Mouse (Mus musculus): ENCODE measurements around the gene Cep152. TPM values are rescaled to one million over a fixed set of nuclear protein-coding genes. Genes with fewer than 3 reads are reported as not detected.

Cep152 gene
- total RNA-seq, 2 experiments from 2014 or later = 2.7 to 2.9 TPM

- no peak for DNase-seq (ENCODE audit: low spot score in 2 of 2)
These were observed 64.9 kb downstream of the Cep152 start for GRCm38 (mm10) chr2:125560037-125560436.

GRCm38 (mm10) chr2:125558634-125559589 is 66.0 kb downstream of the Cep152 start:
- no peak for DNase-seq (ENCODE audit: low spot score in 2 of 2)

- DNase-seq (ENCODE audit: low spot score in 2 of 2) = no peak
These were observed 69.1 kb downstream of the Cep152 start for GRCm38 (mm10) chr2:125555830-125556229.

GRCm38 (mm10) chr2:125548806-125549578 is 75.9 kb downstream of the Cep152 start:
- DNase-seq (ENCODE audit: low spot score in 2 of 2) = no peak

- DNase-seq (ENCODE audit: low spot score in 2 of 2) = no peak
These were observed 79.9 kb downstream of the Cep152 start for GRCm38 (mm10) chr2:125544986-125545385.

- no peak for DNase-seq (ENCODE audit: low spot score in 2 of 2)
These were observed 81.3 kb downstream of the Cep152 start for GRCm38 (mm10) chr2:125543646-125544045.

GRCm38 (mm10) chr2:125541451-125541850 is 83.5 kb downstream of the Cep152 start:
- no peak for DNase-seq (ENCODE audit: low spot score in 2 of 2)

GRCm38 (mm10) chr2:125540579-125540978 is 84.3 kb downstream of the Cep152 start:
- DNase-seq (ENCODE audit: low spot score in 2 of 2) = no peak

GRCm38 (mm10) chr2:125539640-125540039 is 85.3 kb downstream of the Cep152 start:
- no peak for DNase-seq (ENCODE audit: low spot score in 2 of 2)

- DNase-seq (ENCODE audit: low spot score in 2 of 2) = no peak
These were observed 94.2 kb downstream of the Cep152 start for GRCm38 (mm10) chr2:125530665-125531064.

- DNase-seq (ENCODE audit: low spot score in 2 of 2) = no peak
These were observed 98.3 kb downstream of the Cep152 start for GRCm38 (mm10) chr2:125526566-125526965.

- no peak for DNase-seq (ENCODE audit: low spot score in 2 of 2)
These were observed 99.4 kb downstream of the Cep152 start for GRCm38 (mm10) chr2:125525484-125525883.

GRCm38 (mm10) chr2:125516594-125516993 is 108.3 kb downstream of the Cep152 start:
- DNase-seq (ENCODE audit: low spot score in 2 of 2) = no peak

- DNase-seq (ENCODE audit: low spot score in 2 of 2) = no peak
These were observed 109.4 kb downstream of the Cep152 start for GRCm38 (mm10) chr2:125515291-125516057.

- no peak for DNase-seq (ENCODE audit: low spot score in 2 of 2)
These were observed 110.5 kb downstream of the Cep152 start for GRCm38 (mm10) chr2:125514391-125514790.

Other genes starting within 250 kb of the Cep152 start
- gene Gm9913, start 120.0 kb downstream of the Cep152 start, total RNA-seq (2021) = under 1 TPM in 1 of 2 experiments, not detected in 1; 0.16 TPM
- gene Fbn1, start 117.1 kb downstream of the Cep152 start, total RNA-seq (2021) = 10 to 100 TPM; 12.8 to 35.3 TPM
- gene Eid1, start 48.0 kb upstream of the Cep152 start, total RNA-seq (2021) = 100 to 1,000 TPM; 108 to 126 TPM
- 1 to 10 TPM; 2.8 to 3.0 TPM for gene Shc4, start 99.0 kb upstream of the Cep152 start, total RNA-seq (2021)
- gene Secisbp2l, start 157.8 kb upstream of the Cep152 start, total RNA-seq (2021) = 10 to 100 TPM; 49.9 to 57.2 TPM
- gene Galk2, start 234.0 kb upstream of the Cep152 start, total RNA-seq (2021) = 10 to 100 TPM; 52.2 to 68.0 TPM
- 100 to 1,000 TPM; 136 to 172 TPM for gene Cops2, start 234.0 kb upstream of the Cep152 start, total RNA-seq (2021)

All from adrenal gland, adult 18-20 months (tissue).